Mouse (Mus musculus) bone marrow macrophage, adult 2 months (primary cell): ENCODE results near the gene Prkab2. TPM values are rescaled to one million over a fixed set of nuclear protein-coding genes. Genes with fewer than 3 reads are reported as not detected.

Experiments
- H3K27ac ChIP-seq: 2 replicates; pipeline ENCODE4 v1.5.1; 2012; ENCODE audit warnings: low read depth, low read length; ENCODE audit not compliant: insufficient read depth
- H3K4me1 ChIP-seq: 2 replicates; pipeline ENCODE4 v1.6.1; 2012; ENCODE audit warnings: low read length; ENCODE audit not compliant: control insufficient read depth, insufficient read depth
- H3K4me3 ChIP-seq: 2 replicates; pipeline ENCODE4 v1.5.1; 2012; ENCODE audit warnings: mild to moderate bottlenecking, low read length, moderate library complexity; ENCODE audit not compliant: insufficient read depth
- CTCF ChIP-seq: IDR thresholded peaks from 2 replicates; pipeline ENCODE4 v1.5.1; 2012; ENCODE audit warnings: low read depth, mild to moderate bottlenecking, low read length, moderate library complexity
- POLR2A ChIP-seq: IDR thresholded peaks from 2 replicates; pipeline ENCODE4 v1.6.1; 2012; ENCODE audit warnings: mild to moderate bottlenecking, low read depth, low read length, borderline replicate concordance
- polyA plus RNA-seq: library from polyadenylated mRNA; stranded (reverse); fragments of >200 nt; gene quantifications from 2 replicates; pipeline ENCODE4 v1.2.4, GENCODE M21; 2012; ENCODE audit not compliant: missing spikeins, insufficient read depth, insufficient read length

The Prkab2 gene
- polyA plus RNA-seq, 1 experiment: 9.0 TPM

- no peak overlapping the region for H3K27ac ChIP-seq
- no peaks in the 10 kb centered on the region for H3K4me1 ChIP-seq
- TF ChIP-seq POLR2A: no peak
- no peak overlapping the region for H3K4me3 ChIP-seq
These were observed 9.5 kb upstream of the Prkab2 start for GRCm38 (mm10) chr3:97648518-97648917.

GRCm38 (mm10) chr3:97649022-97649421 is 9.0 kb upstream of the Prkab2 start:
- H3K4me1 ChIP-seq: no peaks in the 10 kb centered on the region
- no peak overlapping the region for H3K4me3 ChIP-seq
- TF ChIP-seq CTCF (no peak), POLR2A (no peak)
- H3K27ac ChIP-seq: no peak overlapping the region

- Histone ChIP-seq H3K4me3 (no peak overlapping the region), H3K27ac (no peak overlapping the region), H3K4me1 (no peaks in the 10 kb centered on the region)
- TF ChIP-seq POLR2A: no peak
- TF ChIP-seq CTCF: no peak
These were observed 8.5 kb upstream of the Prkab2 start for GRCm38 (mm10) chr3:97649469-97649868.

GRCm38 (mm10) chr3:97651604-97652003 is 6.4 kb upstream of the Prkab2 start:
- TF ChIP-seq POLR2A (no peak), CTCF (no peak)
- no peaks in the 10 kb centered on the region for H3K4me1 ChIP-seq

GRCm38 (mm10) chr3:97653781-97654180 is 4.2 kb upstream of the Prkab2 start:
- TF ChIP-seq CTCF (no peak), POLR2A (no peak)
- Histone ChIP-seq H3K27ac (no peak overlapping the region), H3K4me1 (no peaks in the 10 kb centered on the region; the same call in 1 of the 2 replicates), H3K4me3 (no peak overlapping the region)

More at GRCm38 (mm10) chr3:97651604-97652003, 6.4 kb upstream of the Prkab2 start:
- H3K4me3 ChIP-seq: no peak overlapping the region
- no peak overlapping the region for H3K27ac ChIP-seq

GRCm38 (mm10) chr3:97654901-97655300 is 3.1 kb upstream of the Prkab2 start:
- Histone ChIP-seq H3K4me1 (peaks cover 9% of the 10 kb centered on the region), H3K4me3 (no peak overlapping the region), H3K27ac (no peak overlapping the region)
- peak; percentile 26; the same call in 1 of the 2 replicates for TF ChIP-seq CTCF
- TF ChIP-seq POLR2A: no peak

GRCm38 (mm10) chr3:97658426-97659193 is 617 bp downstream of the Prkab2 start:
- TF ChIP-seq POLR2A: no peak
- no peak for TF ChIP-seq CTCF
- 0 out of 2 replicates have a peak overlapping the region, but pooled peaks have one; percentile 7 for H3K27ac ChIP-seq
- H3K4me3 ChIP-seq: peak overlapping the region; percentile 100
- H3K4me1 ChIP-seq: peaks cover 21% of the 10 kb centered on the region

- Histone ChIP-seq H3K27ac (peak overlapping the region; percentile 6; the same call in 1 of the 2 replicates), H3K4me3 (no peak overlapping the region), H3K4me1 (peaks cover 22% of the 10 kb centered on the region)
- TF ChIP-seq CTCF: no peak
- no peak for TF ChIP-seq POLR2A
These were observed 1.8 kb downstream of the Prkab2 start for GRCm38 (mm10) chr3:97659746-97660145.

GRCm38 (mm10) chr3:97661206-97661605 is 3.2 kb downstream of the Prkab2 start:
- no peak overlapping the region for H3K27ac ChIP-seq
- TF ChIP-seq POLR2A (no peak), CTCF (no peak)
- H3K4me3 ChIP-seq: no peak overlapping the region
- H3K4me1 ChIP-seq: peaks cover 31% of the 10 kb centered on the region

GRCm38 (mm10) chr3:97665525-97665924 is 7.5 kb downstream of the Prkab2 start:
- TF ChIP-seq CTCF (no peak), POLR2A (no peak)
- Histone ChIP-seq H3K27ac (peak overlapping the region; percentile 49), H3K4me3 (no peak overlapping the region), H3K4me1 (peaks cover 22% of the 10 kb centered on the region)

- H3K4me3 ChIP-seq: no peak overlapping the region
- no peak for TF ChIP-seq CTCF
- no peak for TF ChIP-seq POLR2A
- peak overlapping the region; percentile 49 for H3K27ac ChIP-seq
- H3K4me1 ChIP-seq: peaks cover 19% of the 10 kb centered on the region
These were observed 8.2 kb downstream of the Prkab2 start for GRCm38 (mm10) chr3:97666154-97666553.
